Mouse (Mus musculus) regulatory T cell (primary cell): Measurements from ENCODE around the gene Cdh20.

Experiments used
- in situ Hi-C: fragments of 300-600 bp; cut with MboI, MseI; formaldehyde crosslinking; loops from one replicate; pipeline ENCODE4 v1.15.1; 2025; ENCODE audit warnings: high pct_unique_total_duplicates

The Cdh20 gene

DNA sequence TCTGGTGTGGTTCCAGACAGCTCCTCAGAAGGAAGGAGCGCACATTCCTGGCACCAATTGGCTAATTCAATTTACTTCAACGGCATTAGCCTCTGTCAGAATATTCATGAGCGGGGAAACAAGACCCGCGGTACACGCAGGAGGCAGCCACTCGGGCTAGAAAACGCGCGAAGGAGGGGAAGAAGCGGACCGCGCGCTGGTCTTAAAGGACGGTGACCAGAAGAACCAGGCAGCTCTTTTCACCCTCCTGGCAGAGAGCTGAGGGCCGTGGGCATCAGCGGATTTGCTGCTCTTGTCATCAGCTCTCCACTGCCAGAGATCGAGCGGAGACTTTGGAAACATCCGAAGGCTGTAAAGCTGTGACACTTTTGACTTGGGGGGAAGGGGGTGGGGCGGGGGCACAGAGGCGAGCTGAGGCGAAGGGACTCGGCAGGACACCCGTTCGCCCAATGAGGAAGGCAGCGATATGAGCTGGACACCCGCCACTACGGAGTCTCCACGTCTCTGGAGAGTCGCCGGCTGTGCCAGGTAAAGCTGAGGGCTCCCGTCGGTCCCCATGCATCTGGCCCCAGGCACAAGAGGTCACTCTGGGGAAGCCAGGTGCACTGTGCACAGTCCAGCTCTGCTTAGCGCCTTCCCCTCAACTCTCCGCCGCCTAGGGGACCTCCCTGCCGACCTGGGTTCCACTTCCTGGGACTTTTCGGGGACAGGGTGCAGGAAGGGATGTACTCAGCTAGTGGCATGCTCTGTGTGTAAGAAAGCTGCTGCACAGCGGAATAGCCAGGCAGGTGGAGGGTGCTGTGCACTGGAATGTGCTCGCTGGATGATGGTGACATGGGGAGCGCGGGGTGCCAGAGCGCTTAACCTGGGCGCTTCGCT, at the start of gene Cdh20:
Gene Cdh20 (plus strand): TSS at position 159 of the 879 bp plus-strand sequence.
- in situ Hi-C loops = no loop called here

- in situ Hi-C loops = no loop called here
Observed at GRCm38 (mm10) chr1:104746816-104747215, 21.5 kb upstream of the Cdh20 start.

DNA sequence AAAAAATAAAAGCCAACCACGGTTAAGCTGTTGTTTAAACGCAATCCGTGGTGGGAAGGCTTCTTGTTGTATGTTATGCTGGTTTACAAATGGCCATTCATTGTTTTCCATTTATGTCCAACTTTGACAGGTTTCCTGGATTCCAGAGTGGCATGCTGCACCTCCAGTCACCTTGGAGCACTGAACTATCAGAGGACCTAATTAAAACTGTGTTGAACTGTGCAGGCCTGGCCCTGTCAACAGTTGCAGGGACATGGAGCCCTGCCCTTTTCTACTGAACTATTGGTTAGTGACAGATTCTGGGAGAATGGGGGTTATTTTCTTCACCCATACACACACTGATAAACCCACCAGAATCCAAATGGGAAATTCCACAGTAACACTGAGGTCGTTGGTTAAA, 20.9 kb upstream of the Cdh20 start:
- in situ Hi-C loops = no loop called here

GRCm38 (mm10) chr1:104754483-104754882, 13.8 kb upstream of the Cdh20 start:
- in situ Hi-C loops = no loop called here

- in situ Hi-C loops = no loop called here
Observed at GRCm38 (mm10) chr1:104755896-104756295, 12.4 kb upstream of the Cdh20 start.

DNA sequence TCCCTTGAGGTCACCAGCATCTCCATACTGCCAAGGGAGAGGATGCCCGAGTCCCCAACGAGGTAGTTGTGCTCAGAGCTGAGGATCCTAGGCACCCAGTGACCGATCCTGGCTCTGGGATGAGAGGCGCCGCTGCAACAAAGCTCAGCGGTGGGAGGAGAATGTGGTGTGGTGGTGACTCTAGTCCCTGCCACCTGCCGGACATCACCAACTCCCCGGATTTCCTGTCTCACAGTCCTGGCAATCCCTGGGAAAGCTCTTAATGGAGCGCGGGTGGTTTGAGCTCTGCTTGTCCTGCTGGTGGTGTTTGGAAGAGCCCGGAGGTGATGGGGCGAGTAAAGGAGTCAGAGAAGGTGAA, 900 bp downstream of the Cdh20 start:
- in situ Hi-C loops = no loop called here

- in situ Hi-C loops = no loop called here
Observed at GRCm38 (mm10) chr1:104771937-104772336, 3.6 kb downstream of the Cdh20 start.

DNA sequence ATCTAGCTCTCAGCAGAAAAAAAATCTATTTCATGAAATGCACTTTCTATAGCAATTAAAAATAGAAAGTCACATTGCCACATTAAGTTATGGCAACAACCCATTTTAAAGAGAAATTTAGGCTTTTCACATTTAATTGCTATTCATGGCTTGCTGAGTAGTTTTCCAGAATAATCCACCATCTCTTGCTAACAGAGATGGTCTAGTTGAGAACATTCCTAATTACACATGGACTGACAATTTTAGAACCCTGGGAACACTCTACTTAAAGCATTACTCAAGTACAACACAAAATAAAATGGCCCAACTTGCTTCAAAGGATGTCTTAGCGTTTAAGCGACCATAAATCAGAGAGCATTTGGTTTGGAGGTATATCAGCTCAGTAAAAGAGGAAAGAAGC, 4.9 kb downstream of the Cdh20 start:
- in situ Hi-C loops = no loop called here

DNA sequence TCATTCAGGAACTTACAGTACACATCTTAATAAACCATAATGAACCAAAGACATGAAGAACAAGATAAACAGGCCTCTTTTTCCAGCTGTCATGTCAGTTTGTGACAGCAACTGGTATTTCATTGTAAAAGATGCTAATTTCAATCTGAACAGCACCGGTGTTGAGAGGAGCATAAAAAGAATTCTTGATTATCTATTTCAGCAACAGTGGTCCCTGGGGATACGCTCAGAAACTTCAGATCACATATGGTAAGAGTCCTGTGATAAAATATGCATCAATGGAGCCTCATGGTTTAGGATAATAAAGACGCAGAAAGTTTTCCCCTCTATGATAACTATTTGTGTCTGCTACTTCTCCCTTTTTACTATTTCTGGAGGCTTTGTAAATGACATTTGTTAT, 25.2 kb downstream of the Cdh20 start:
- in situ Hi-C loops = no loop called here

GRCm38 (mm10) chr1:104796146-104796545, 27.8 kb downstream of the Cdh20 start:
- in situ Hi-C loops = no loop called here

GRCm38 (mm10) chr1:104797139-104797538, 28.8 kb downstream of the Cdh20 start:
- in situ Hi-C loops = no loop called here

- in situ Hi-C loops = loop anchor here (10.0 kb wide), 1 partner anchor 1170 kb away; no protein-coding TSS in a partner anchor
Observed at GRCm38 (mm10) chr1:104804746-104805145, 36.4 kb downstream of the Cdh20 start.

GRCm38 (mm10) chr1:104807214-104807613, 38.9 kb downstream of the Cdh20 start:
- in situ Hi-C loops = loop anchor here (10.0 kb wide), 1 partner anchor 1172 kb away; no protein-coding TSS in a partner anchor

GRCm38 (mm10) chr1:104817510-104817909, 49.2 kb downstream of the Cdh20 start:
- in situ Hi-C loops = no loop called here

DNA sequence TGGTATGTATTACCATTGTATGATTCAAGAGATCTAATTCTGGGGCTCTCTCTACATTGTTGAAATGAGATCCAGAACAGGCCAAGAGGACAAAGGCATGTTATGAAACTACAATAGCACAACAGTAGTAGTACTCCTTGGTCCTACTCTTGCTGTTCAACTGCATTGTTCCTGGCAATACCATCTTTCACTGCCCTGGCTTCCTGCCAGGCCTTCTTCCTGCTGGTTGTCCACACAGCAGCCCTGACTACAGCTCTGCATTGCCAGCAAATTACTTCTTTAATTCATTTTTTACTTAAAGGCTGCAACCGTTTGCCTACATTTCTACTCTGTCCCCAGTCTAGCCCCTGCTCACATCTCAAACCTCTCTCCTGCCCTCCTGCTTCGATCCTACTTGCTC, 59.8 kb downstream of the Cdh20 start:
- in situ Hi-C loops = no loop called here

GRCm38 (mm10) chr1:104838206-104838915, 70.0 kb downstream of the Cdh20 start:
- in situ Hi-C loops = no loop called here

DNA sequence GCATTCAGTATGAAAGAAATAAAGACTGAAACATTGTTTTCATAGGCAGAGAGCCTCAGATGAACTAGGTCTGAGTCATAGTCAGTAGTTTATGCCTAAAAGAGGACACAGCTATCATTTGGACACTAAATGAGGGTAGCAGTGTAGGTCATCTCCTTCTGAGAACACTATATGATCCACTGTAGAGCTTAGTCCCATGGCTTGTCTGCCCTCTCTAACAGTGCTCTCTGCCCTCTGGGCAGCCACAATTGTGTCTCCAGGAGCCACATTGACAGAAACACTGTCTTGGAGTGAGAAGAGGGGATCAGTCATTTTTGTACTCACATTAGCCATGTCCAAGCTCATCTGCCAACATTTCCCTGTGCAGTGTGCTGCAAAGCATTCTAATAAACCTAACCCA, 70.7 kb downstream of the Cdh20 start:
- in situ Hi-C loops = no loop called here

DNA sequence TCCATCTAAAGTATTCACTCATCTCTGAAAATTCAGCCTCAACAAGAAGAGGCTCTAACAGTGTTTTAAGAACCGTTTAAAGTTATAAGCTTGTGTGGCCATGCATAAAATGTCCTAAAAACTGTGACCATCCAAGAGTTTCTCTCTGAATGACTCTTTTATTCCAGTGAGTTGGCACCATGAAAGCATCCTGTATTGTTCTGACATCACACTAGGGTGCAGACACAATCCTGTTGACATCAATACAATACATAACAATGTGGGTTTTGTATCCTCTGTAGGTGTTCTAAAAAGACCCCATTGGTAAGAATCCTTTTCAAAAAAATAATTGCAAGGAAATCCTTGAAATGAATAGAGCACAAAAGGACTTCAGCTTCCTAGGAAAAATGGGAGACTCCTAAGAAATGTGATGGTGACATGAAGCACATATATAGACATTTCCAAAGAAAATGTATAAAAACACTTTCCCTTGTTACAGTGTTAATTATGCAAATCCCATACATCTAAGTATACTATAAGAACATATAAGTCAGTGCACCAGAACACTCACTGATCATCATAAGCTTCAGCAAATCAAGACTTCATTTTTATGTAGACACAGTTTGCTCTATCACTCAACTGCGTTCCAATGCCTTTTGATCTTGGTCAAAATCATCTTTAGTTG, 80.1 kb downstream of the Cdh20 start:
- in situ Hi-C loops = no loop called here

- in situ Hi-C loops = no loop called here
Observed at GRCm38 (mm10) chr1:104848920-104849272, 80.6 kb downstream of the Cdh20 start.

GRCm38 (mm10) chr1:104877384-104877783, 109.1 kb downstream of the Cdh20 start:
- in situ Hi-C loops = no loop called here

GRCm38 (mm10) chr1:104901815-104902214, 133.5 kb downstream of the Cdh20 start:
- in situ Hi-C loops = no loop called here

- in situ Hi-C loops = no loop called here
Observed at GRCm38 (mm10) chr1:104903409-104903808, 135.1 kb downstream of the Cdh20 start.
